Mouse (Mus musculus) kidney, embryonic 16.5 days (tissue): ENCODE measurements around the gene Lrig1. TPM values are rescaled to one million over a fixed set of nuclear protein-coding genes. Genes with fewer than 3 reads are reported as not detected.
A peak's percentile ranks its signal among the peaks of the same experiment; 100 is the strongest.

Experiments used
- ATAC-seq: fragments of 200-750 bp; cut with Nextera tagmentation; 2 replicates; pipeline ENCODE4 v1.8.0; 2017; ENCODE audit warnings: moderate TSS enrichment; ENCODE audit not compliant: low FRiP score, low TSS enrichment
- H3K27ac ChIP-seq: fragments of 300-500 bp; sonication (generic); 2 replicates; pipeline ENCODE4 v1.5.1; 2014; ENCODE audit warnings: low read length
- H3K27me3 ChIP-seq: fragments of 300-500 bp; sonication (generic); 2 replicates; pipeline ENCODE4 v1.6.1; 2014; ENCODE audit warnings: low read length, control low read depth, mixed read lengths; ENCODE audit not compliant: insufficient read depth
- H3K36me3 ChIP-seq: fragments of 300-500 bp; sonication (generic); 2 replicates; pipeline ENCODE4 v1.6.1; 2014; ENCODE audit warnings: low read length, control low read depth, mixed read lengths; ENCODE audit not compliant: insufficient read depth
- H3K4me1 ChIP-seq: fragments of 300-500 bp; sonication (generic); 2 replicates; pipeline ENCODE4 v1.6.1; 2014; ENCODE audit warnings: low read length, control low read depth, mixed read lengths; ENCODE audit not compliant: insufficient read depth
- H3K4me2 ChIP-seq: fragments of 300-500 bp; sonication (generic); replicated peaks from 2 replicates; pipeline ENCODE4 v1.6.1; 2014; ENCODE audit warnings: low read depth, low read length
- H3K4me3 ChIP-seq: fragments of 300-500 bp; sonication (generic); 2 replicates; pipeline ENCODE4 v1.5.1; 2014; ENCODE audit warnings: mild to moderate bottlenecking, low read length
- H3K9ac ChIP-seq: fragments of 300-500 bp; sonication (generic); replicated peaks from 2 replicates; pipeline ENCODE4 v1.6.1; 2014; ENCODE audit warnings: low read length
- H3K9me3 ChIP-seq: fragments of 300-500 bp; sonication (generic); 2 replicates; pipeline ENCODE4 v1.6.1; 2016; ENCODE audit warnings: low read length, control low read depth
- WGBS: fragments of 180-500 bp; shearing (Covaris S2); extraction: QIAGEN DNeasy Blood & Tissue Kit; methylation state at CpG from one replicate; pipeline ENCODE4 v1.1.7; 2014; 5-methylcytosine and 5-hydroxymethylcytosine counted together
- polyA plus RNA-seq: library from polyadenylated mRNA; unstranded; fragments of >200 nt; fragmentation: Nextera tagmentation; extraction: Ambion mirVana; gene quantifications from 2 replicates; pipeline ENCODE4 v1.2.1, GENCODE M21; 2015

Lrig1 gene
- polyA plus RNA-seq, 1 experiment from 2014 or later: 7.4 TPM

DNA sequence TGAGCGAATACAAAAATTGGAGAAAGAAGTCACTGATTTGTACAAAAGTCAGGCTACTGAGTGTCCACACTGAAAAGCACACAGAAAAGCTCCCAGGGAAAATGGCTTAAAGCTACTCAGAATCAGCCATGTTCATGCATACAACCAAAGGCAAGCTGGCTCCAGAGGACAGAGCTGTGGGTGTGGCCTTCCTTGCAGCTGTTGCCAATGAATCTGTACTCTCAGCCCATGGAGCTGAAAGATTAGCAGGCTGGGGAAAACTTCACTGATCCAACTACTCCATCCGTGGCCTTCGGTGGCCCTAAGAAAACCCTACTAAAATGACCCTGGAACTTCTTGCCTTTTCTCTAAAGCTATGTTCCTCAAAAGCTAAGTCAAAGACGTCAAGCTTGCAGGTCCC lies 11.2 kb downstream of the Lrig1 start:
- Histone ChIP-seq H3K9me3 (no peaks in the 10 kb centered on the region), H3K9ac (no peak overlapping the region), H3K36me3 (no peaks in the 10 kb centered on the region), H3K4me1 (peaks cover 65% of the 10 kb centered on the region), H3K4me3 (no peak overlapping the region), H3K27me3 (no peaks in the 10 kb centered on the region), H3K27ac (no peak overlapping the region), H3K4me2 (no peak overlapping the region)
- 69% methylated on average over 4 of the region's 4 CpGs for WGBS
- ATAC-seq: peak; percentile 35; the same call in 1 of the 2 replicates

GRCm38 (mm10) chr6:94686048-94686447 lies 13.9 kb downstream of the Lrig1 start:
- H3K4me1 ChIP-seq: peaks cover 58% of the 10 kb centered on the region
- H3K27ac ChIP-seq: no peak overlapping the region
- H3K36me3 ChIP-seq: no peaks in the 10 kb centered on the region
- ATAC-seq: no peak
- H3K4me3 ChIP-seq: no peak overlapping the region
- H3K4me2 ChIP-seq: no peak overlapping the region
- H3K9me3 ChIP-seq: no peaks in the 10 kb centered on the region
- WGBS: 75% methylated on average over 6 of the region's 6 CpGs
- no peaks in the 10 kb centered on the region for H3K27me3 ChIP-seq
- H3K9ac ChIP-seq: no peak overlapping the region

- Histone ChIP-seq H3K4me3 (no peak overlapping the region), H3K27me3 (no peaks in the 10 kb centered on the region), H3K9me3 (no peaks in the 10 kb centered on the region), H3K9ac (no peak overlapping the region), H3K36me3 (no peaks in the 10 kb centered on the region), H3K4me2 (no peak overlapping the region), H3K27ac (no peak overlapping the region), H3K4me1 (peaks cover 58% of the 10 kb centered on the region)
- 73% methylated on average over 6 of the region's 6 CpGs for WGBS
- ATAC-seq: no peak
Measured at GRCm38 (mm10) chr6:94685611-94686010, 14.3 kb downstream of the Lrig1 start.

DNA sequence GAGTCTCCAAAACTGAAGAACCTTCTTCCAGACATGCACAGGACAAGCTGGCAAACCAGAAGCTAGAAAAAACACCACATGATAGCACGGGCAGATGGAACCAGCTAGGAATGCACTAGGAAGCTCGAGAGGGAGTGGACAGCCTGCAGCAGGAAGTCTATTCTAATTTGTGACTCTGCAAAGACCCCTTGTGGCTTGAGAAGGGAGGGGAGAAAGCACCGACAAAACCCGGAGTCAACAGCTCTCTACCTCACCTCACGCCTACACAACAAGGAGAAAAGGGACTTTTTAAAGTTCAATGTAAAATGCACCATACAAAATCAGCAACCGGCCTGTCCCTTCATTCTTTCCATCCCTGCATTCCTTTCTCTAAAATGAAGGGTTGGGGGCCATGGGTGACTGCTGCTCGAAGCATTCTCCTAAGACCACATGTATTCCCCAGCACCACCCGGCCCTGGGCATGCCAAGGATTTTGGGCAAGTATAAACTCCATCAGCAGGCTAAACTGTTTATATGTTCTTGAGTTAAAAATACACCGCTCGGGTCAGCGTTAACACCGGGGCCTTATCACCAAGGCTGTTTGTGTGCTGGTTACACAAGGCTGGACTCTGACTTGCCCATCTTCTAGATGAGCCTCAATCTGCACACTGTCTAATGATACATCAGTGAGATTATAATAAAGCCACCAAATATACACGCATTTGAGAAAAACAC lies 15.0 kb downstream of the Lrig1 start:
- H3K4me1 ChIP-seq: peaks cover 51% of the 10 kb centered on the region
- H3K4me3 ChIP-seq: no peak overlapping the region
- 47% methylated on average over 13 of the region's 13 CpGs for WGBS

GRCm38 (mm10) chr6:94683701-94684100 lies 16.3 kb downstream of the Lrig1 start:
- no peak overlapping the region for H3K27ac ChIP-seq
- H3K4me3 ChIP-seq: no peak overlapping the region
- H3K4me1 ChIP-seq: peaks cover 47% of the 10 kb centered on the region
- no peak overlapping the region for H3K9ac ChIP-seq
- H3K36me3 ChIP-seq: no peaks in the 10 kb centered on the region
- 66% methylated on average over 3 of the region's 3 CpGs for WGBS
- H3K4me2 ChIP-seq: no peak overlapping the region
- no peaks in the 10 kb centered on the region for H3K9me3 ChIP-seq
- ATAC-seq: no peak
- no peaks in the 10 kb centered on the region for H3K27me3 ChIP-seq

More for the DNA sequence above, 15.0 kb downstream of the Lrig1 start:
- Histone ChIP-seq H3K36me3 (no peaks in the 10 kb centered on the region), H3K27ac (no peak overlapping the region), H3K9ac (no peak overlapping the region), H3K27me3 (no peaks in the 10 kb centered on the region), H3K9me3 (no peaks in the 10 kb centered on the region), H3K4me2 (no peak overlapping the region)
- no peak for ATAC-seq

DNA sequence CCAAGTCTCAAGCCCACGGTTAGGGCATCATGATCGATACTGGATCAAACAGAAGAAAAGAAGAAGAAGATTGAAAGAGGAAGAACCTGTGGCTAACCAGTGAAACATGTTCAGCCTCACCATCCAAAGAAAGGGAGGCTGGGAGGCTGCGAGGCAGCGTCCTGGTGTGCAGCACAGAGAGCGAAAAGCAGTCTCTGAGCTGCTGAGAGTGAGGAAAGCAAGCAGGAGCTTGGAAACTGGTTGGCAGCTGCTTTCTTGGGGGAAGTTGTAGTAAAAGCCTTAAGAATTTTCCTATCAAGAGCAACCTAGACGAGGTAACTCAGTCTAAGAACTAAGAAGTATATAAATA lies 17.7 kb downstream of the Lrig1 start:
- no peak overlapping the region for H3K4me2 ChIP-seq
- no peak overlapping the region for H3K27ac ChIP-seq
- no peak overlapping the region for H3K9ac ChIP-seq
- peaks cover 60% of the 10 kb centered on the region for H3K4me1 ChIP-seq
- no peak overlapping the region for H3K4me3 ChIP-seq
- H3K9me3 ChIP-seq: no peaks in the 10 kb centered on the region
- 80% methylated on average over 6 of the region's 6 CpGs for WGBS
- H3K36me3 ChIP-seq: no peaks in the 10 kb centered on the region
- no peak for ATAC-seq
- H3K27me3 ChIP-seq: no peaks in the 10 kb centered on the region

GRCm38 (mm10) chr6:94681446-94682269 lies 18.3 kb downstream of the Lrig1 start:
- Histone ChIP-seq H3K4me3 (no peak overlapping the region), H3K9ac (no peak overlapping the region), H3K4me2 (no peak overlapping the region), H3K27me3 (no peaks in the 10 kb centered on the region), H3K36me3 (no peaks in the 10 kb centered on the region), H3K4me1 (peaks cover 62% of the 10 kb centered on the region), H3K9me3 (no peaks in the 10 kb centered on the region), H3K27ac (no peak overlapping the region)
- WGBS: 40% methylated on average over 15 of the region's 15 CpGs
- ATAC-seq: no peak

GRCm38 (mm10) chr6:94680760-94681445 lies 19.1 kb downstream of the Lrig1 start:
- no peak overlapping the region for H3K9ac ChIP-seq
- H3K27ac ChIP-seq: no peak overlapping the region
- peaks cover 66% of the 10 kb centered on the region for H3K4me1 ChIP-seq
- WGBS: 39% methylated on average over 5 of the region's 5 CpGs
- H3K4me3 ChIP-seq: no peak overlapping the region
- H3K36me3 ChIP-seq: no peaks in the 10 kb centered on the region
- H3K4me2 ChIP-seq: no peak overlapping the region
- H3K27me3 ChIP-seq: no peaks in the 10 kb centered on the region
- H3K9me3 ChIP-seq: no peaks in the 10 kb centered on the region
- ATAC-seq: peak; percentile 47; the same call in 1 of the 2 replicates

GRCm38 (mm10) chr6:94679249-94679648 lies 20.7 kb downstream of the Lrig1 start:
- Histone ChIP-seq H3K27ac (no peak overlapping the region), H3K4me1 (peaks cover 55% of the 10 kb centered on the region), H3K4me2 (no peak overlapping the region), H3K27me3 (no peaks in the 10 kb centered on the region), H3K4me3 (no peak overlapping the region), H3K36me3 (no peaks in the 10 kb centered on the region), H3K9me3 (no peaks in the 10 kb centered on the region), H3K9ac (no peak overlapping the region)
- WGBS: 71% methylated on average over 1 of the region's 1 CpGs
- ATAC-seq: no peak
